8 mouse cellular contexts compared by ENCODE assay signal in the genomic region with DNA sequence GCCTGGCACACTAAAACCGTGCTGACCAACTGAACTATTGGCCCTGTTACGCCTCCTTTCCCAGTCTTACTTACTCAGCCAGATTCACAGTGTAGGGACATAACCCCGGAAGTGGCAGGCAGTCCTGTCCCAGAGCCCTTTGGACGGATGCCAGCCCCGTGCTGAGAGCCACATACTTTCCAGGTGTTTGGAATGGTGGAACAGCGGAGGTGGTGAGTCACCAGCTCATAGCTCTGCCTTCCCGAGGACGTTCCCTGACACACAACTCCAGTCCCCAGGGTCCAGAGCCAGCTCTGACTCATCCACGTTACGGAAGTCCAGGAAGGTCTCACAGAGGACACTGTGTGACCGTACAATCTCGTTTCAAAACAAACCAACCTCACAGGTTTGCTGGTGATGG.
DNase-seq lines count a peak whose midpoint lies in the region; ATAC-seq and TF ChIP-seq lines count a peak whose summit lies in the region.

No protein-coding gene starts in this region.

- CTCF ChIA-PET in Patski (lab: Charles Lee), result interaction anchor here (1.0 to 1.2 kb wide), 2 partner anchors 61 to 92 kb away, joined by 3 read pairs; no protein-coding TSS in a partner anchor

- ATAC-seq in Patski, result peak; percentile 95
- ATAC-seq in neural tube, embryonic 15.5 days (ENCODE audit: low FRiP score), result no peak

- in situ Hi-C loops in Patski (cut with MboI; ENCODE audit: low pct_unique_long_range_greater_than_20kb), result loop anchor here (10.0 kb wide), 1 partner anchor 84 kb away; no protein-coding TSS in a partner anchor

- H3K9ac ChIP-seq in neural tube, embryonic 15.5 days (replicated peaks), result no peak overlapping the region

- H3K27me3 ChIP-seq in Patski, result no peaks in the 10 kb centered on the region
- no peaks in the 10 kb centered on the region for H3K27me3 ChIP-seq in kidney, adult 2 months (replicated peaks; ENCODE audit: control insufficient read depth, insufficient read depth, low read length)
- H3K27me3 ChIP-seq in neural tube, embryonic 15.5 days (replicated peaks), result no peaks in the 10 kb centered on the region

- H3K4me2 ChIP-seq in neural tube, embryonic 15.5 days, result no peak overlapping the region

- WGBS in kidney, adult 2 months, result 8% methylated on average over 12 of the region's 12 CpGs
- 79% methylated on average over 12 of the region's 12 CpGs for WGBS in neural tube, embryonic 15.5 days

- intact Hi-C loops in left cerebral cortex, adult 2 months (cut with DNase I), result no loop called here

- DNase-seq in Patski (ENCODE audit: low read depth, low spot score), result peak; percentile 98
- DNase-seq in gastrocnemius, postnatal 25 days, result peak; percentile 83
- DNase-seq in kidney, adult 2 months, result peak; percentile 96
- peak; percentile 88 for DNase-seq in lung, postnatal 25 days (ENCODE audit: low spot score)
- DNase-seq in retina, postnatal 1 day, result no peak
- no peak for DNase-seq in B cell, adult 2 months
- DNase-seq in left cerebral cortex, adult 2 months (ENCODE audit: extremely low spot score in 1 of 2, low spot score in 2 of 2), result no peak

- TF ChIP-seq POLR2A in kidney, adult 2 months (IDR thresholded peaks at IDR 0.05; ENCODE audit: low read depth, low read length), result no peak

- no peak for TF ChIP-seq CTCF in Patski (IDR thresholded peaks at IDR 0.05)
- no peak for TF ChIP-seq CTCF in kidney, adult 2 months (conservative IDR thresholded peaks at IDR 0.05; ENCODE audit: insufficient read depth, insufficient read length, low read depth, low read length)
- TF ChIP-seq CTCF in left cerebral cortex, adult 2 months (IDR thresholded peaks at IDR 0.05), result no peak

- POLR2A ChIA-PET in Patski (lab: Charles Lee), result no interaction called here

- H3K36me3 ChIP-seq in kidney, adult 2 months (ENCODE audit: control insufficient read depth, insufficient read depth, low read length), result no peaks in the 10 kb centered on the region
- no peaks in the 10 kb centered on the region for H3K36me3 ChIP-seq in neural tube, embryonic 15.5 days

- H3K4me3 ChIP-seq in kidney, adult 2 months (ENCODE audit: insufficient read depth, low read depth, low read length), result no peak overlapping the region
- H3K4me3 ChIP-seq in neural tube, embryonic 15.5 days (replicated peaks), result no peak overlapping the region
- H3K4me3 ChIP-seq in left cerebral cortex, adult 2 months, result no peak overlapping the region

- H3K9me3 ChIP-seq in neural tube, embryonic 15.5 days (replicated peaks), result no peaks in the 10 kb centered on the region

- 0 out of 2 replicates have a peak overlapping the region, but pooled peaks have one; percentile 0 for H3K27ac ChIP-seq in kidney, adult 2 months (ENCODE audit: insufficient read depth, low read depth, low read length)
- H3K27ac ChIP-seq in neural tube, embryonic 15.5 days (replicated peaks), result no peak overlapping the region
- H3K27ac ChIP-seq in left cerebral cortex, adult 2 months, result no peak overlapping the region

- peaks cover 12% of the 10 kb centered on the region; the same call in 1 of the 2 replicates for H3K4me1 ChIP-seq in kidney, adult 2 months (ENCODE audit: control insufficient read depth, insufficient read depth, low read length)
- H3K4me1 ChIP-seq in neural tube, embryonic 15.5 days, result peaks cover 24% of the 10 kb centered on the region

Comparison
In these comparisons a context has a peak if more than half of its experiments do, and no peak if none do; other contexts are left out.
1. DNase-seq: peak in Patski (single experiment), gastrocnemius, postnatal 25 days (single experiment), kidney, adult 2 months (single experiment) and lung, postnatal 25 days (single experiment); none in retina, postnatal 1 day (single experiment), B cell, adult 2 months (0 of 2) and left cerebral cortex, adult 2 months (0 of 2).